Mouse (Mus musculus): Measurements from ENCODE around the gene Naxd.
"Not testable (repeated sequence)": the region's sequence is repeated elsewhere in the genome, so short reads cannot be mapped to it uniquely, and the experiment has no call there.

Gene Naxd

GRCm38 (mm10) chr8:11473072-11473471 lies 24.2 kb upstream of the Naxd start:
- no peak for DNase-seq

- no peak for DNase-seq
Observed at GRCm38 (mm10) chr8:11475397-11475796, 21.9 kb upstream of the Naxd start.

- no peak for DNase-seq
Observed at GRCm38 (mm10) chr8:11475876-11476275, 21.4 kb upstream of the Naxd start.

GRCm38 (mm10) chr8:11476338-11477177 lies 20.7 kb upstream of the Naxd start:
- DNase-seq = no peak

GRCm38 (mm10) chr8:11477178-11477553 lies 20.1 kb upstream of the Naxd start:
- no peak for DNase-seq

DNA sequence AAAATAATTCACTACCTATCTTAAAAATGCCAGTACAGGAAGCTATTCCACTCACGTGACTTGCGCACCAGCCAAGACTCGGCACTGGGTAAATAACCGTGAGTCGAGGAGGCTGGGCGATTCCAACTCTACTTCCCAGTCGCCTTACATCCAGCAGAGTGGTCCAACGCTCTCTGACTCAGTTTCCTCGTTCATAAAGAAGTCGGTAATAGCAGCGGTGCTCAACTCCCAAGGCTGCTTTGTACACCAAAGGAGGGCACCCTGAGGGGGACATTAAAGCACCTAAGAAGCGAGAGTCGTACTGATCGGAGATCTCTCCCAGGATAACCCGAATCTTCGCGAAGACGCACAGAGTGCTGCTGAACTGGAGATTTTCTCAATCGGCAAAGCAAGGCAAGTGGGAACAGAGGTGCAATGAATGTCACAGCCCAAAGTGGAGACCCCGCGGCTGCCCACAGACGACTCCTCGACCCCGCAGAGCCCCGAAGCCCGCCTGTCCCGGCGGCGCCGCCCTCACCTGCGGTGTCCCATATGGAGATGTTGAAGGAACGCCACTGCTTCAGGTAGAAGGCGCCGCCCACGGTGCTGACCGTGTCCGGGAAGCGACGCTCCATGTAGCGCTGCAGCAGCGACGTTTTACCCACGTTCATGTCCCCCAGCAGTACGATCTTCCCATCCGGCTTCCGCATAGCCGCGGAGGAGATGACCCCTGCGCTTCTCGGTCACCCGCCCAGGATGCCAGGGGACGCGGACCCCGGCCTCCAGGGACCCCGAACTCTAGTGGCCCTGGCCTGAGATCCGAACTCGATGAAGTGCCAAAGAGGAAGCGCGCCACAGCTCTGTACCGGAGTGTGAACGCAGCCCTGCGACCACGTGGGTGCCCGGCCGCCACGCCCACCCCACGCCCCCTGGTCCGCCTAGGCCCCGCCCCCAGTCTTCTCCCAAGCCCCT lies 19.2 kb upstream of the Naxd start, which contains the start of gene Rab20:
Gene Rab20 (minus strand): TSS at position 900 of the 951 bp plus-strand sequence.
- peak in 1 of 2 experiments; percentile 12 for DNase-seq

DNA sequence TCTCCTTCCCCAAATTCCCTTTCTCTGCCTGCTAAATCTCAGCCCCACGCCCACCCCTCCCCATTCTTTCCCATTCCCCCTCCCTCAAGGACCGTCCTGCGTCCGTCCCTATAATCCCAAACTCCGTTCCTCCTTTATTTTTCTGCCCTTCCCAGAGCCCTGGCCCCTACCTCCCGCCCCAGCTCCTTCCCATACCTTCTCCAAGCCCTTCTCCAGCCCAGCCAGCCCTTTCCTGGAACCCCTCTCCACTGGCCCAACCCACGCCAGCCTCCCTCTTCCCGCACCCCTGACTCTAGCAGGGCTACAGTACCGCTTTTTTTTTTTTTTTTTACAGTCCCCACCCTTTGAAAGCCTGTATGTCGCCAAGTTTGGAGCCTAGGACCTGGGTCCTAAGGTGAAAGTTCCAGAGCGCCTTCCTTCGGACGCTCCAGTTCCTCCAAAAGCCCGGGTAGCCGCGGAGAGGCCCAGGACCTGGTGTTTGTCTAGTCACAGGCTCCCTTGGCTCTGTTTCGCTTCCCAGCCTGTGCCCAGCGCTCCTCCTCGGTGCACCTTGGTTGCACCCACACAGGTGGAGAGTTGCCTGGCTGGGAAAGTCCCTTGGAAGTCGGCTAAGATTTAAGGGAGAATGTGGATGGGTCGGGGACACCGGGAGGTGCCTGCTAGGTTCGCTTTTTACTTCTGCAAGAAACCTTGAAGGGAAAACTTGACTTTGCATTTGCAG lies 18.3 kb upstream of the Naxd start:
- no peak for DNase-seq

- no peak for DNase-seq
Observed at GRCm38 (mm10) chr8:11479591-11479990, 17.7 kb upstream of the Naxd start.

DNA sequence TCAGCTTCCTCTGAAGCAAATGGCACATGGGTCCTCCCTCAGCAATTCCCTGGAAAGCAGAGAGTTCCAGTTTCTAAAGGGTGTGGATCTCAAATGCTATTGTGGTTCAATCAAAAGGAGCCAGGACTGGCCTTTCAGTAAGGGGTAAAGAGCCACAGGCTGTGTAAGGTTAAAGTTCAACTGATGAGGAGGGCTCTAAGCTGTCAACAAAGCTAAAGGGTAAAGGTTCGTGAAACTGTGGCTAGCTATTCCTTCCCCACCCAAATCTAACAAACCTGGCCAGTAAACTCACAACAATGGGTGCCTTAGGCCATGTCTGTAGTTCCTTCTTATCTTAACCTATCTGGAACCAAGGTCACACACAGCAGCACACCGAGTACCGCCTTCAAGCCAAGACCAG lies 15.4 kb upstream of the Naxd start:
- DNase-seq = no peak

GRCm38 (mm10) chr8:11482537-11482936 lies 14.8 kb upstream of the Naxd start:
- DNase-seq = no peak

GRCm38 (mm10) chr8:11486142-11486541 lies 11.2 kb upstream of the Naxd start:
- DNase-seq = peak; percentile 66 to 67

- no peak for DNase-seq
Observed at GRCm38 (mm10) chr8:11487229-11487628, 10.1 kb upstream of the Naxd start.

DNA sequence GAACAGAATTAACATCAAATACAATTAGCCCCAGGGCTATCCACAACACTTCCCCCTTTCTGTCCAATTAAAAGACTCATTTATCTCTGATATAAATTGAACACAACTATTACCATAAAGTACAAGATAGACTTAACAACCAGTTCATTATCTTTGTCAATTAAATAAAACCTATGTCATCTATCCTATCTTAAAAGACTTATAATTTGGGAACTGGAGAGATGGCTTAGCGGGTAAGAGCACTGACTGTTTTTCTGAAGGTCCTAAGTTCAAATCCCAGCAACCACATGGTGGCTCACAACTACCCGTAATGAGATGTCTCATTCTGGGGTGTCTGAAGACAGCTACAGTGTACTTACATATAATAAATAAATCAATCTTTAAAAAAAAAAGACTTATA lies 5.0 kb upstream of the Naxd start:
- DNase-seq = not testable (repeated sequence)

DNA sequence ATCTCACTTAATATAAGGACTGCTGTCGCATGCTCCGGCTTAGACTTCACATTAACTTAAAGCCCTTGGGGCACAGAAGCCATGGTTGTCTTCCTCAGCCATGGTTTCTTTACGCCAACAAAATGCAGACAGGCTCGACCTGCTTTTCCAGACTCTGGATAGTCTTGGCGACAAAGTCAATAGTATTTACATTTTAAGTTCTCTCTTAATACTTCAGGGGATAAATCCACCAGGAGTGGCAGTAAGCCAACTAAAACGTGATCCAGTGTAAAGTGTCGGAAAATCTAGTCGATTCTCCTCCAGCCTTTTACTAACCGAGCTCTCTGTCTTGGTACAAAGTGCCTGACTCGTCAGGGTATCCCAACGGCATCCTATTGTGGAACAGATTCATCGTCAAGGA lies 975 bp downstream of the Naxd start:
- DNase-seq = no peak

- DNase-seq = no peak
Observed at GRCm38 (mm10) chr8:11498786-11499485, 1.6 kb downstream of the Naxd start.

GRCm38 (mm10) chr8:11503476-11504232 lies 6.3 kb downstream of the Naxd start:
- no peak for DNase-seq

- DNase-seq = no peak
Observed at GRCm38 (mm10) chr8:11506074-11506473, 8.8 kb downstream of the Naxd start.

GRCm38 (mm10) chr8:11506802-11507201 lies 9.5 kb downstream of the Naxd start:
- DNase-seq = peak; percentile 30 to 55

GRCm38 (mm10) chr8:11508880-11509279 lies 11.6 kb downstream of the Naxd start:
- DNase-seq = no peak

- no peak for DNase-seq
Observed at GRCm38 (mm10) chr8:11510971-11511370, 13.7 kb downstream of the Naxd start.

- DNase-seq = no peak
Observed at GRCm38 (mm10) chr8:11512711-11513110, 15.4 kb downstream of the Naxd start.
